Mouse (Mus musculus) heart, embryonic 10.5 days (tissue): ENCODE data around the gene Nbr1. TPM values are rescaled to one million over a fixed set of nuclear protein-coding genes. Genes with fewer than 3 reads are reported as not detected.
"Not testable (repeated sequence)": the region's sequence is repeated elsewhere in the genome, so short reads cannot be mapped to it uniquely, and the experiment has no call there.

ENCODE experiments used
- DNase-seq: peaks from one replicate; pipeline ENCODE4 v3.0.0-alpha.2; 2017; ENCODE audit warnings: low spot score
- H3K27ac ChIP-seq: fragments of 300-500 bp; sonication (generic); 2 replicates; pipeline ENCODE4 v1.5.1; 2016; ENCODE audit warnings: mild to moderate bottlenecking
- H3K27me3 ChIP-seq: fragments of 300-500 bp; sonication (generic); 2 replicates; pipeline ENCODE4 v1.6.1; 2016; ENCODE audit warnings: mild to moderate bottlenecking; ENCODE audit not compliant: poor library complexity, insufficient read depth, severe bottlenecking
- H3K36me3 ChIP-seq: fragments of 300-500 bp; sonication (generic); 2 replicates; pipeline ENCODE4 v1.6.1; 2016; ENCODE audit warnings: mild to moderate bottlenecking, moderate library complexity
- H3K4me1 ChIP-seq: fragments of 300-500 bp; sonication (generic); 2 replicates; pipeline ENCODE4 v1.6.1; 2016; ENCODE audit warnings: mild to moderate bottlenecking
- H3K4me3 ChIP-seq: fragments of 300-500 bp; sonication (generic); 2 replicates; pipeline ENCODE4 v1.5.1; 2016; ENCODE audit warnings: mild to moderate bottlenecking, moderate library complexity
- H3K9me3 ChIP-seq: fragments of 300-500 bp; sonication (generic); 2 replicates; pipeline ENCODE4 v1.6.1; 2016; ENCODE audit warnings: mild to moderate bottlenecking, moderate library complexity
- WGBS: fragments of 180-500 bp; shearing (Covaris S2); methylation state at CpG from one replicate; pipeline ENCODE4 v1.1.7; 2016; 5-methylcytosine and 5-hydroxymethylcytosine counted together
- polyA plus RNA-seq: library from polyadenylated mRNA; unstranded; fragments of >200 nt; fragmentation: Nextera tagmentation; extraction: Ambion mirVana; gene quantifications from 2 replicates; pipeline ENCODE4 v1.2.1, GENCODE M21; 2016

Nbr1 gene
- polyA plus RNA-seq, 1 experiment from 2014 or later: 54.1 TPM

DNA sequence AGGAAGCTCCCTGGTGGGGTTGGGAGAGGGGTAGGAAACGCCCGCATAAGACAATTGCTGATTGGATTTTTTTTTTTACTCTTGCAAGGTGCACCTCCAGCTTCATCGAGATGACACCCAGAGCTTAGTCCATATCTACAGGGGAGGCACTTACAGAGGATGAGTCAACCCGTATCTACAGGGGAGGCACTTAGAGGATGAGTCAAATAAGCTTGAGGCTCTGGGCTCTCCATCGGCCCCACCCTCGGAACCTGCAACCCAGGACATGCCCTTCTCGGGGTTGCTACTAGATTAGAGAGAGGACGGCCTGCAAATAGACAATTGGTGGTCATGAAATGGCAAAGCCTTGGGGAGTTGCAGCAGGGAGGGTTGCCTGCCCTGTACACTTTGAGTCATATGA lies 64.2 kb downstream of the Nbr1 start:
- Histone ChIP-seq H3K4me1 (peaks cover 25% of the 10 kb centered on the region), H3K27ac (no peak overlapping the region), H3K36me3 (no peaks in the 10 kb centered on the region), H3K4me3 (no peak overlapping the region), H3K9me3 (no peaks in the 10 kb centered on the region), H3K27me3 (peaks cover 8% of the 10 kb centered on the region; the same call in 1 of the 2 replicates)
- no peak for DNase-seq
- 81% methylated on average over 8 of the region's 8 CpGs for WGBS

DNA sequence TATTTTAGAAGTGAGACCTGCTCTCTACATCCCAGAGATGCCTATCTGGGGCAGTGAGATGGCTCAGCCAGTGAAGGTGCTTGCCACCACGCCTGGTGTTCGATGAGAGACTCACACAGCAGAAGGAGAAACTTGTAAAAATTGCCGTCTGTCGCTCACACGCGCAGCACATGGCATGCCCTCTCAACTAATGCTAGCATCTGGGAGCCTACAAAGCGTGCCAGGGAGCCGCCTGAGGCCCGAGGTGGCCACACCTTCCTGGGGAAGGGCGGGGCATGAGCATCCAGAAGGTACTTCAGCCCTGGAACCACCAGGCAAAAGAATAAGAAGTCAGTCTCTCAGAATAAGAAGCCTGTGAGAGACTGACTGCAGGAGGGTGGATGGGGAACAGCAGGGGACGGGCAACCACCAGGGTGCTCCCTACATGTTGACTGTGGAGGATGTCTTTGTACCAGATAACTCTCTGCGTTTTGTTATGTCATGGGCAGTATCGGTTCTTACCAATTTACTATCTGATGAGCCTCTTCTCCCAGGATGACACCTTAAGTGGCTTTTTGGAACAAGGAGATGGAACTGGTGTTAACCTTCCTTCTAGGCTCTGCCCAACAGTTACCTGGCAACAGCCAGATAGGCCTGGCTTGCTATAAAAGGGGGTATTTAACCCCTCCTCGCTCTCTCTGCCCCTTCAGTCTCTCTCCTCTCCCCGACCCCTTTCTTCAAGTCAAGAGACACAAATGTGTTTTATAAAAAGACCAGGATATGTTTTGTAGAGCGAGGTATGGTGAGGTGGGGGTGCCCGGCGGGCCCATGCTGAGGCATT lies 65.2 kb downstream of the Nbr1 start:
- Histone ChIP-seq H3K4me1 (peaks cover 24% of the 10 kb centered on the region), H3K27ac (peak overlapping the region; percentile 65; the same call in 1 of the 2 replicates), H3K9me3 (no peaks in the 10 kb centered on the region), H3K27me3 (peaks cover 8% of the 10 kb centered on the region; the same call in 1 of the 2 replicates), H3K36me3 (no peaks in the 10 kb centered on the region), H3K4me3 (peak overlapping the region; percentile 13; the same call in 1 of the 2 replicates)
- WGBS: 21% methylated on average over 18 of the region's 18 CpGs
- DNase-seq: no peak

DNA sequence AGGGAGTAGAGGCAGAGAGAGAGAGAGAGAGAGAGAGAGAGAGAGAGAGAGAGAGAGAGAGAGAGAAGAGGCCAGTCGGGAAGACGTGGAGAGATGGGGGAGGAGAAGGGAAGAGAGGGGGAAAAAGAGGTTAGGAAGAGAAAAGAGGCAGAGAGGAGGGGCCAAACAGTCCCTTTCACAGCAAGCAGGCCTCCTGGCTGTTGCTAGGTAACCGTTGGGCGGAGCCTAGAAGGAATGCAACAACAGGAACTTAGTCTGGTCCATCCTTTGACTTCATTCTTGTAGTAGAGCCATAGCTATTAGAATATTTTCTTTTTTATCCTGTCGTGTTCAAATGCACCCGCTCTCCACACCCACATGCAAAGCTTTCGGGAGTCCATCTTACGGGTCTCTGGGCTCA lies 65.9 kb downstream of the Nbr1 start:
- H3K27ac ChIP-seq: peak overlapping the region; percentile 65

DNA sequence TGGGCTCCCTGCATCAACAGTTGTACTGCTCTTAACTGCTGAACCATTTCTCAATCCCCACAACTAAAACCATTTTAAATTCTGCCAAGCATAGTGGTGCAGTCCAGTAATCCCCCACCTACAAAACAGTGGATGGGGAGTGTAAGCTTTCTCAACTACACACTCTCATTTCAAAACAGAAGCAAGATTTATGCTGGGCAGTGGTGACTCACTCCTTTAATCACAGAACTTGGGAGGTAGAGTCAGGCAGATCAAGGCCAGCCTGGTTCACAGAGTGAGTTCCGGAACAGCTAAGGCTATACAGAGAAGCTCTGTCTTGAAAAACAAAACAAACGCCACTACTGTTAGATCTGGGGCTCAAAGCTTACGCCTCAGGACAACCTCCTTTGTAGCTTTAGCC lies 66.6 kb downstream of the Nbr1 start:
- 73% methylated on average over 3 of the region's 3 CpGs for WGBS
- peak overlapping the region; percentile 23 for H3K27ac ChIP-seq
- peaks cover 8% of the 10 kb centered on the region; the same call in 1 of the 2 replicates for H3K27me3 ChIP-seq
- peaks cover 24% of the 10 kb centered on the region for H3K4me1 ChIP-seq
- H3K4me3 ChIP-seq: no peak overlapping the region
- DNase-seq: no peak
- H3K36me3 ChIP-seq: no peaks in the 10 kb centered on the region
- H3K9me3 ChIP-seq: no peaks in the 10 kb centered on the region

More for the DNA sequence above, 65.9 kb downstream of the Nbr1 start:
- Histone ChIP-seq H3K4me3 (peak overlapping the region; percentile 13), H3K4me1 (peaks cover 24% of the 10 kb centered on the region), H3K27me3 (peaks cover 8% of the 10 kb centered on the region; the same call in 1 of the 2 replicates), H3K9me3 (no peaks in the 10 kb centered on the region), H3K36me3 (no peaks in the 10 kb centered on the region)
- peak; percentile 85 for DNase-seq
- WGBS: 12% methylated on average over 8 of the region's 8 CpGs

DNA sequence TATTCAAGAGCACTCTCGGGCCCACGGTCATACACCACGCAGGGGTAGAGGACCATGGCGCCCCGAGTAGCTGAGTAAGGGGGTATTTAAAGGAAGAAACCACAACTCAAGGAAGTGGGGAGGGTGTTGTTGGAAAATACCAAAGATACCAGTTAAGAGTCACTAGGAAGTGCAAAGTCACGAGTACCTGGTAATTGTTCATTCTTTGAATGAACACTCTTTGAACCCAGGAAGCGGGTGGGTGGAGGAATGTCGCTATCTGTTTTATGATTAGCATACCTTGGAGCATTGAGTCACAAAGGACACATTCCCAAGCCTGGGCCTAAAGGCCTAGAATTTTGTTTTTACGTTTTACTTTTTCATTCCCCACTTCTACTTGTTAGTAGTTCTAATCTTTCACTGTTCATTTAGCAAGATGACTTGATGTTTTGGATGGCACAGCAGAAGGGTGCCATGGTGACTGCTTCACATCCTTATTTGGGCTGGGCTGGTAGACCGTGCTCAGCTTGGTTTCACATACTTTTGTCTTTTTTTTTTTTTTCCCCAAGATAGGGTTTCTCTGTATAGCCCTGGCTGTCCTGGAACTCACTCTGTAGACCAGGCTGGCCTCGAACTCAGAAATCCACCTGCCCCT lies 68.2 kb downstream of the Nbr1 start:
- not testable (repeated sequence) for H3K4me3 ChIP-seq, H3K27me3 ChIP-seq, H3K36me3 ChIP-seq, H3K27ac ChIP-seq, DNase-seq, H3K9me3 ChIP-seq
- H3K4me1 ChIP-seq: peaks cover 20% of the 10 kb centered on the region
- 80% methylated on average over 11 of the region's 11 CpGs for WGBS

DNA sequence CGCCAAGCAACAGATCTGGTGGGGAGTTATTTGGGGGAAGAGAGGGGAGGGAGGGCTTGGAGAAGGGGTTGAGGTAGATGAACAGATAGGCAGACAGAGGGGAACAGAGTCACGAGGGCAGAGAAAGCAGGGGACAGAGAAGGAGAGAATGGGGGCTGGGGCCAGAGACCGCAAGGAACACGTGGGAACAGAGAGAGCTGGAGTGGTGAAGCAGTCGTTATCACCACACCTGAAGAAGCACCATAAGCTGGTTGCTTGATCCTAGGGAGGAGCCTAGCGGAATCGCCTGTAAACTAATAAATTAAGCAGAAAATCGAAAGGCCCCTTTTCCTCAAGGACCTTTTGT lies 74.7 kb downstream of the Nbr1 start:
- 6% methylated on average over 8 of the region's 8 CpGs for WGBS
- H3K9me3 ChIP-seq: no peaks in the 10 kb centered on the region
- no peaks in the 10 kb centered on the region for H3K27me3 ChIP-seq
- no peak for DNase-seq
- H3K36me3 ChIP-seq: no peaks in the 10 kb centered on the region
- H3K4me1 ChIP-seq: peaks cover 18% of the 10 kb centered on the region
- peak overlapping the region; percentile 97 for H3K27ac ChIP-seq
- H3K4me3 ChIP-seq: peak overlapping the region; percentile 49

DNA sequence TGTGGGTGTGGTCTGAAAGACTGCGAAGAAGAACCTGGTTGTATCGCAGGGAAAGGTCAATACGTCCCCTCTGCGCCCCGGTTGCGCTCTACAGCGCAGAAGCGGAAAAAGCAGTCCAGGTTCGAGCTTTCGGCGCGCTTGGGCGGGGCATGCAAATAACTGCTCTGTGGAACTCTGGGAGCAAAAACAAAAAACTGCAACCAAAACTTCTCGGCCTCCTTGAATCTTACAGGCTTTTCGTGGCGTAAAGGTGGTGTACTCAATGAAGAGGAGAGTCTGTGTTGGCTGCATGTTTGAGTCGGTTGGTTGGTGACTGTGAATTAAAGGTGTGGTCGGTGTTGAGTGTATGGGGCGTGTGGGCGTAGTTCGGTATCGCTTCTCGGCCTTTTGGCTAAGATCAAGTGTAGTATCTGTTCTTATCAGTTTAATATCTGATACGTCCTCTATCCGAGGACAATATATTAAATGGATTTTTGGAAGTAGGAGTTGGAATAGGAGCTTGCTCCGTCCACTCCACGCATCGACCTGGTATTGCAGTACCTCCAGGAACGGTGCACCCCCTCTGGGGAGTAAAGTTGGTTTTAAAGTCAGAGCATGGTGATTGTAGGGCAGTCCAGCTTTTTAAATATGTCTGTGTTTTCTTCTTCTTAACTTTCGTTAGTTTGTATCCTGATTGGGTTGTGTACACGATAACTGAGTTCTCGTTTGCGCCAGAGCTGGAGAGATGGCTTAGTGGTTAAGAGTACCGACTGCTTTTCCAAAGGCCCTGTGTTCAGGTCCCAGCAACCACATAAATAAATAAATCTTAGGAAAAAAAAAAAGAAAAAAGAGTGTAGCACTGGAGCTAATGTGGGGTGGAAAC lies 75.3 kb downstream of the Nbr1 start, which contains the start of gene Rdm1:
Gene Rdm1 (plus strand): TSS at position 201 of the 862 bp plus-strand sequence.
- H3K27ac ChIP-seq: peak within 1 kb of the TSS; percentile 98
- H3K9me3 ChIP-seq: no peaks in the 10 kb centered on the region
- peaks cover 18% of the 10 kb centered on the region for H3K4me1 ChIP-seq
- DNase-seq: peak; percentile 97
- WGBS: 0% methylated on average over 34 of the region's 34 CpGs
- peak within 1 kb of the TSS; percentile 72 for H3K4me3 ChIP-seq
- no peaks in the 10 kb centered on the region for H3K36me3 ChIP-seq
- no peaks in the 10 kb centered on the region for H3K27me3 ChIP-seq

DNA sequence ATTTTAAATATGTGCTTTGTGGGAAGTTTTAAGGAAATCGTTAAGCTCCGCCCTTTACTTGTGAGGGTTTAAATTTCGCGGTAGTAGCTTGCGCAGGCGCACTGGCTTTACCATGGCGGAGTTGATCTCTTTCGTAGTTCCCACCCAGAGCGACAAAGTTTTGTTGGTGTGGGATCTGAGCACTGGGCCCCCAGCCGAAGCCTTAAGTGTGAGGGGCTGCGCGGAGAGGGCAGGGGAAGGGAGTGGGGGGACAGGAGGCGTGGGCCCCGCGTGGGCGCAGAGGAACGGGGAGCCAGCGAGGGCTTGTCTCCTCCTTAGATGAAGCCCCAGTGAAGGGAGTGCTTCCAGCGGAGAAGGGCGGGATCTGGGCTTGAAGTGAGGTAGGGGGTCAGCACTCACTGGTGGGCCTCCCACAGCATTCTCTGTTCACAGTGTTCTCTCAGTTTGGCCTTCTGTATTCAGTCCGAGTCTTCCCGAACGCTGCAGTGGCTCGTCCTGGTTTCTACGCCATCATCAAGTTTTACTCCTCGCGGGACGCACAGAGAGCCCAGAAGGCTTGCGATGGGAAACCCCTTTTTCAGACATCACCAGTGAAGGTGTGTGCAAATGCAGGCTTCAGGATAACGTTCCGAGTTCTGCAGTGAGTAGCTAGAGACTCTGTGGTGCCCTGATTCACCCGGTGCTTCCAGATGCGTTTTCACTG lies 76.1 kb downstream of the Nbr1 start:
- under 1% methylated on average over 33 of the region's 33 CpGs for WGBS
- no peaks in the 10 kb centered on the region for H3K27me3 ChIP-seq
- H3K27ac ChIP-seq: peak overlapping the region; percentile 98
- peak overlapping the region; percentile 72 for H3K4me3 ChIP-seq
- H3K4me1 ChIP-seq: peaks cover 18% of the 10 kb centered on the region
- H3K9me3 ChIP-seq: no peaks in the 10 kb centered on the region
- peak; percentile 97 for DNase-seq
- H3K36me3 ChIP-seq: peaks cover 2% of the 10 kb centered on the region; the same call in 1 of the 2 replicates

DNA sequence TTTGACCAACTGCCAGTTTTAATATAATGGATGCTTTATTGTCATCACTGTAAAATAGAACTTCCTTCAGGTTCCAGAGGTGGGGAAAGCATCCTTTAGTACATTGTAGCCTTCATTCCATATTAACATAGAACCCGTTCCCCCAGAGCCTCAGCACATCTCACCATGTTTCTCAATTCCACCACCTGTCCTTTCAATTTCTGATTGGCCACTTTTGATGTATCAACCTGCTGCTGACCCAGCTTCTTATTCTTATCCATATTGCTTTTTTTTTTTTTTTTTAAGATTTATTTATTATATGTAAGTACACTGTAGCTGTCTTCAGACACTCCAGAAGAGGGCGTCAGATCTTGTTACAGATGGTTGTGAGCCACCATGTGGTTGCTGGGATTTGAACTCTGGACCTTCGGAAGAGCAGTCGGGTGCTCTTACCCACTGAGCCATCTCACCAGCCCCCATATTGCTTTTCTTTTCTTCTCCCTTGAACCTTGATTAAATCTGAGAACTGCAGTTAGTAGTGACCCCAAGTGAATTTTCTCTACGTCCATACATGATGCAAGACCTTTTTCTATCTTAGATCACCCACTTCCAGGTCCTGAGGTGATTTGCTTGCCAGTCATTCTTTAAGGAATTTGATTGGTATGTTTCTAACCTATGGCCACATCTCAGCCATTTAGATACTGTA lies 76.9 kb downstream of the Nbr1 start:
- 0 out of 2 replicates have a peak overlapping the region, but pooled peaks have one; percentile 98 for H3K27ac ChIP-seq

More for the DNA sequence above, 76.9 kb downstream of the Nbr1 start:
- DNase-seq, H3K27me3 ChIP-seq, H3K36me3 ChIP-seq, H3K9me3 ChIP-seq: not testable (repeated sequence)
- H3K4me1 ChIP-seq: peaks cover 18% of the 10 kb centered on the region
- WGBS: 68% methylated on average over 4 of the region's 5 CpGs
- peak overlapping the region; percentile 72 for H3K4me3 ChIP-seq
